Mouse (Mus musculus) cerebellum, adult 11 months (tissue): Measurements from ENCODE around the gene Obsl1.

Experiments used
- DNase-seq: peaks from one replicate; pipeline ENCODE4 v3.0.0; 2022

The Obsl1 gene

DNA sequence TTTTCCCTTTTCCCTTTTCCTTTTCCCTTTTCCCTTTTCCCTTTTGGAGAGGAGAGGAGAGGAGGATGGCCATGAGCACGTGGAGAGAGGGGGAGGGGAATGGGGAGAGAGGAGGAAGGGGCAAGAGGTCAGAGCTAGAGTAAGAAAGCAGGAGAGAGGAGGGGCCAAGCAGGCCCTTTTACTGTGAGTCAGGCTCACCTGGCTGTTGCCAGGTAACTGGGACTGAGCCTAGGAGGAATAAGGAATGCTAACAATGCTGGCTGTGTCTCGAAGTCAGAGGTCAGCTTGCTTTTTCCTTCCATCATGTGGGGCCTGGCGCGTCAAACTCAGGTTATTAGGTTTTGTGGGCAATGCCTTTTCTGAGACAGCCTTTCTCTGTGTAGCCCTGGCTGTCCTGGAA, 11.7 kb upstream of the Obsl1 start:
- no peak for DNase-seq

DNA sequence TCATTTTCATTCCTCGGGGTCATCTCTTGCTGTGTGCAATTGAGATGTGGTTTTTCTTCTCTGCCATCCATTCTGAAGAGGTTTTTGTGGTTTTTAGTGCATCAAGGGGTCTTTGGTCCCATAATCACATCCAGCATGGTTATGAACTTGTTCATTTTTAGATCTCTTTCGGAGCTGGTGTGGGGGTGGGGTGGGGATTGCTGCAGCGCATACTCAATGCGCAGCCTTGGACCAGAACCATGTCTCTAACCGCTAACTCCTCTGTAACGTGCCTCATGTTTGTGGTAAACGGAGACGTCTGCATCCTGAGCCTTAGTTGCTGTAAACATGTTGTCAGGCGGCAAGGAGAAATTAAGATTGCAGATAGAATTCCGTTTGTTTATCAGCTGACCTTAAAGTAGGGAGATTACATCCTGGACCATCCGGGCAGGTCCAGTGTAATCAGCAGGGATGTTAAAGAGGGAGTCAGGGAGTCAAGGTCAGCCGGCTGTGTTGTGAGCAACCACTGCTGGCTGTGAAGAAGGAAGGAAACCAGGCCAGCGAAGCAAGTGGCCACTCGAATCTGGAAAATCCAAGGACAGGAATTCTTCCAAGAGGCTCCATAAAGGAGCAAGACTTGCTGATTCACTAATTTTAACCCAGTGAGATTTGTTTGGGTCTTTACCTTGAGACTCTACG, 10.6 kb upstream of the Obsl1 start:
- no peak for DNase-seq

DNA sequence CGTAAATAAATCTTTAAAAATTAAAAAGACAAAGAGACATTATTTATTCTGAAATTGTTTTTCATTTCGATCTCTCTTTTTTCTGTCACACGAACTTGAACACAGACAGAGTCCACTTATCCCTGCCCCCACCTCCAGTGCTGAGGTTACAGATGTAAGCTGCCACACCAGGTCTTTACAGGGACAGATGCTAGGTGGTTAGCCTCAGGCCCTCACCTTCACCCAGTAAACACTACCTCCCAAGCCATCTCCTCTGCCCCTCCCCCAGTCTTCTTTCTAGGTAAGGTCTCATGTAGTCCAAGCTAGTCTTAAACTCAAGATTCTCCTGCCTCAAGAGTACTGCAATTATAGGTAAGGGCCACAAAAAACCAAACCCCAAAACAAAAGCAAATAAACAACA, 6.3 kb upstream of the Obsl1 start:
- no peak for DNase-seq

DNA sequence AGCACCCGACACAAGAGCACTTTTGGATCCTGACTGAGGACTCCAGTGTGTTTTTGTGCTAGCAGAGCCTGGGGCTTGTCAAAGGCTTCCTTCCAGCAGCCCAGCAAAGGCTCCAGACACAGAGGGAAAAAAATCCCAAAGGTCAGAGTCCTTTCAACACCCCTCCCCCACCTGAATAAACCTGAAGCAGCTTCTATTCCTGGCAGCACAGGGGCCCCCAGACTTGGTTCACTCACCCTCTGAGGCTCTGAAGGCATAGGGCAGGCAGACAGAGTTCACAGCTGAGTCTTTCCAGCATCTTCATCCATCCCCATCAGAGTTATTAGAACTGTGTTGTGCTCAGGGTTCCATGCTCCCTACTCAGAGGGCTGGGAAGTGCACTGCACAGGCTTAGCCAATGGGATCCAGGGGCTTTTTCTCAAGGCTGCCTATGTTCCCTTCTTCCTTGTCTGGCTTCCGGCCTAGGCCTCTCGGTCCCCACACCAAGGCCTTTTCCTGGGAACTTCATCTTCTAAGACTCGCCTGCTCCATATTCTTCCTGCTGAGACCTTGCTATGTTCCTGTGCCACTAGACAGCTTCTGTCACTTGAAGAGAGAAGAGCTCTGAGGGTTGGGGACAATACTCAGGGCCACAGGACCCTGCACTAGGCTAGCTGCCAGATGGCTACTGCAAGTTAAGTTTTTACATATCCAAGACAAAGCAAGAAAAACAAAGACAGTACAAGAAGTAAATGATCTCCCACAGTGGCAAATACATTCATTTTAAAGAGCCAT, 5.4 kb upstream of the Obsl1 start:
- DNase-seq = no peak

DNA sequence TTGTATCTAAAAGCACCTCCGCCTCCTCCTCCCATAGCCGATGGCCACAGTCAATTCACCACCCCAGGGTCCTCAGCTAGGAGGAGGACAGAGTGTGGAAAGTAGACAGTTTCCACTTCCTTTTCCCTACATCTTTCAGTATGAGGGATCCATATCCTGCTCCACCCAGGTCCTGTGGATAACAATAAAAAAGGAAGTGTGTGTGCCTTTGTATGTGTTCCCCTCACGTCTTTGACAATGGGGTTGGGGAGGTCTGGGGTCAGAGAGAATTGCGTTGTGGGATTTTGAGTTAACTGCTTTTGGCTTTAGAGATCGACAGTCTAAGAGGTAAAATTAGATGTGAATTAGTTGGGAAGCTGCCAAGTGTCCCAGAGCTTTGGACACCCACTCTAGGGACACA, 3.9 kb upstream of the Obsl1 start:
- no peak for DNase-seq

DNA sequence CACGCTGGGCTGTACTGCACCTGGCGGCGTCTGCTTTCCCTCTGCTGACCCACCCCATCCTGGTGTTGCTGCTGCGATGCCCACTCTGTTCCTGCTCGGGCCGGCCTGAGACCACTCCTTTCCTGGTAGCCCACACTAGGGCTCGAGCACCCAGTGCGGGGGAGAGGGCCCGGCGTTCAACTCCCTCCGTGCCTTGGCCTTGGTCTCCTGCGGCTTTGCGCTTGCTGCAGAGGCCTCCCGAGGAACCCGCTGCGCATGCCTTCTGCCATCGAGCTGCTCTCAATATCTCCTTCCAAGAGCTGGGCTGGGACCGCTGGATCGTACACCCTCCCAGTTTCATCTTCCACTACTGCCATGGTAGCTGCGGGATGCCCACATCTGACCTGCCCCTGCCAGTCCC, 3.3 kb upstream of the Obsl1 start:
- DNase-seq = no peak

DNA sequence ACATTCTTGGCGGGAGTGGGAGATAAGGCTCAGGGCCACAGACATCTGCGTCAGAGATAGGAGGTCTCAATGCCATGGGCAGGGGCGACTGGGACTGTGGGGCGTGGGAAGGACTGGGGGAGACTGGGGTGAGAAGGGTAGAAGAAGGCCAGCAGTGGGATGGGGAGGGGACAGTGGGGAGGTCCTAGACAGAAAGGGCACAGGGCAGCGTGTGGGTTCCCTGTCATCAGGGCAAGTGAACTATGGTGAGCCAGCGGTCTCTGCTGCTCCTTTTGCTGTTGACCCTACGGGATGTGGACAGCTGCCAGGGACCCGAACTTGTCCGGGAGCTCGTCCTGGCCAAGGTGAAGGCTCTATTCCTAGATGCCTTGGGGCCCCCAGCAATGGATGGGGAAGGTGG, 754 bp upstream of the Obsl1 start, which contains the start of gene Inha:
Gene Inha (plus strand): TSS at position 72 of the 400 bp plus-strand sequence.
- DNase-seq = no peak

DNA sequence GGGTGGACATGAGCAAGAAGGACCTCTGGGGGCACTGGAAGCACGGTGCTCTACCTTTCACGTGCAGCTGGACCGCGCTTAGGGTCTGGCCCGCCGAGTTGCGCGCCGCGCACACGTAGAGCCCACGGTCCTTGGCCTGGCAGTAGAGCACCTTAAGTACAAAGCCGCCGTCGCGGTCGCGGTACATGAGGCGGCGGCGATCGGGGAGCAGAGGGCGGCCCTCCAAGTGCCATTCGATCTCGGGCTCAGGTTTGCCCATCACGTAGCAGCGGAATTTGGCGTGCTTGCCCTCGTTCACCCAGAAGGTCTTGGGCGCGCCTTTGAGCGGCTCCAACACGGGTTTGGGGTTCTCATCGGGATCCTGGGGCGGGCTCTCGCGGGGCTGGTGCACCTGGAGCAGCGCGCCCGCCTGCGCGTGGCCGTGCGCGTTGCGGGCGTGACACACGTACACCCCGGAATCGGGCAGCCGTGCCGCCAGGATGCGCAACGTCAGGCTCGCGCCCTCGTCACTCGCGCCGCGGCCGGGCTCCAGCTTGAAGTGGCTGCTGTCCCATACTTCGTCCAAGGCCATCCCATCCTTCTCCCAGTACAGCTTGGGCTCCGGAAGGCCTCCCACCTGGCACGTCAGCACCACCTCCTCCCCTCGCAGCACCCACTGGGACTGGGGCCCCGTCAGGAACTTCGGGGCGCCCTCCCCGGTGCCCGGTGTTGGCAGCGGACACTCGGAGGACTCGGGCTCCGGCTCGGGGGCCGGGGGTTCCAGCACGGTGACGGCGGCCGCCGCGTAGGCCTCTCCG, 895 bp downstream of the Obsl1 start:
- DNase-seq = peak; percentile 86

DNA sequence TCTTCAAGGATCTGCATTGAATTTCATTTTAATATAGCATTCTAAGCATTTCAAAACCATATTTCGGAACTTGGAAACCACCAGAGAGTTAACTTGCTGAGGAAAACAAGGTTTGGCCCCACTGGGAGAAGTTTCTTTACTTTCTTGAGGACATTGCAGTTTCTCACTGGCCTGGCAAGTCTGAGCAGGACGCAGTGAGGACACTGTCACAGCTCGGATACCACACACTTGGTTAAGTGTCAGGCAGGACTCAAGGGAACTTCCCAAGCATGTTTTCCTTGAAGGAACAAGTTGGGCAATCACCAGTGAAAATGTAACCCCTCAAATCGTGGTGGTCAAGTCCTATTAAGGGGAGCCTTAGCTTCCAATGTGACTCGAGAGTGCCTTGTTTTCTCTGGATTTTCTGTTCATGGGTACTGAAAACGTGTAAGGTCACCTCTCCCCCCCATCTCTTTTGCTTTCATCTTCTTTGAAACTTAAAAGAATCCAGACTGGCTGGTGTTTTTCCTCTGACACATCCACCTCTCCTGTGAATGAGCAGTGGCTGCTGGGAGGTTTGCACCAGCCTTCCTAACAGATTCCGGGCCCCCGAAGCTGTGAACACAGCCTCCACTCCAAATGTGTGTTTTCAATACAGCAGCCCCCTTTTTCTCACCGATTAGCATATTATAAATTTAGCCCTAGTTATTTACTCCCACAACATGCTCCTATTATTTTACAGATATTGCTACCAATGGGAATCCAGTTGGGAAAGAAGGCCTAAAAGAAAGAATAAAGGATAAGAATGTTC, 1.8 kb downstream of the Obsl1 start:
- no peak for DNase-seq

DNA sequence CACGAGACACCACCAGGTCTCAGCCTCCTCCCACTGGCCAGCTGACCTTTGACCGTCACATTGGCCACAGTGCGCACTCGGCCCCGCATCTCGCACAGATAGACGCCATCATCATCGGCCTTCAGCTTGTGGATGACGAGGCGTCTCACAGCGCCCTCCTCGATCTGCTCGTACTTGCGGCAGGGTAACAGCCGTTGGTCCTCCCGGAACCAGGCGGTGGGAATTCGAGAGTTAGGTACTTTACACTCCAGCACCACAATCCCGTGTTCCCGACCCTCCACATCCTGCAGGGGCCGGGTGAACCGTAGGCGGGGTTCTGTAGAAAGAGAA, 2.6 kb downstream of the Obsl1 start:
- DNase-seq = no peak

DNA sequence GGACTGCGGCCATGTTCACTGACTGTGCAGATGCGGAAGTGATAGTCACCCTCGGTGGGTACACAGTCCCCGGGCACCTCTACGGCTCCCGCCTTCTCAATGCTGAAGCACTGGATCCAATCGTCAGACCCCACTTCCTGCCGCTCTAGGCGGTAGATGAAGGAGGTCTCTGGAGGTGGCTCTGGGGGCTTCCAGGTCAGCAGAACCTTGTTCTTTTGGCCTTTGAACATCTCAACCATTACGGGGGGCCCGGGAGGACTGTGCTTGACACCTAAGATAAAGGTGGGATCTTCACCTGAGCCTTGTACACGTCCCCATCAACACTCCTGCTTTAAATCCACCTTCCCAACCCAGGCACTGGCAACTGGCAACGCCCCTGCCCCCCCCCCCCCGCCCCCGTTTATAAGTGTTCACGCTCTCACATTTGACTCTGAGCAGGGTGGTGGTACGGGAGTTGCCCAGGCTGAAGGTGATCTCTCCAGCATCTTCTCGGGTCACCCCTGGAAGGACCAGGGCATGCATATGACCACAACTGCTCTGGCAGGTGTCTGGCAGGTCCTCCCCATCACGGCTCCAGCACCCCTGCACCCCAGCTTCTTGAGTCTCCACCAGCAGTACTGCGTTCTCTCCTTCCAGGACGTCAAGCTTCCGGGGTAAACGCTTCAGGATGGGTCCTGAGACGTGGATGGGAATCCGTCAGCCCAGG, 3.2 kb downstream of the Obsl1 start:
- DNase-seq = no peak

DNA sequence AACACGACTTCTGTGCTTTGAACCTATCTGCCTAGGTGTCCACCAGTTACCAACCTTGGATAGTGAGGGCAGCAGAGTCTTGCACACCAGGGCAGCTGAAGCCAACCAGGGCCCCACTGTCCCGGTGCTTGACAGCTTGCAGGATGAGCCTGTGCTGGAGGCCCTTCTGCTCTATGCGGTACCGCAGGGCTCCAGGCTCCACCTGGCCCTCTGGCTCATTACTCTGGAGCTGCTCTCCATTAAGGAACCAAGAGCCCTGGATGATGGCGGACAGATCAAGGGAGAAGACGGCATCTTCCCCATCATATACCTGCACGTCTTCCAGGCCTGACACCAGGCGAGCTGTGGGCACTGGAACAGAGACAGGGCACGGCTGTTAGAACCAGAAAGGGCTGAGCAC, 4.3 kb downstream of the Obsl1 start:
- DNase-seq = no peak

DNA sequence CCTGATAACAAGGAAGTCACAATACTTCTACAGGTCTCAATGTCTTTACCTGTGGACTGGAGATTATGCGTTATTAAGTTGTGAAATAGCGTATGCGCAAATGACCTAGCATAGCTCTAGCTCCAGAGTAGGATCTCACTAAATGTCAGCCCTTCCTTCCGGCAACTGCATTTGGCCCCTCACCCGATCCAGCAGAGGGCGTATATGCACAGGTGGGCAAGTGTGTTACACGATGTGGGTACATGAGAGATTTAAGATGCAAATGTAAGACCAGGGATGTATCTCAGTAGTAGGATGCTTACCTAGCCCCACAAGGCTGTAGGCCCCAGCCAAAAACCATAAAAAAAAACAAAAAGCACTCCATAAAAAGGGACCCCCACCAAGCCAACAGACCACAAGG, 6.8 kb downstream of the Obsl1 start:
- no peak for DNase-seq

DNA sequence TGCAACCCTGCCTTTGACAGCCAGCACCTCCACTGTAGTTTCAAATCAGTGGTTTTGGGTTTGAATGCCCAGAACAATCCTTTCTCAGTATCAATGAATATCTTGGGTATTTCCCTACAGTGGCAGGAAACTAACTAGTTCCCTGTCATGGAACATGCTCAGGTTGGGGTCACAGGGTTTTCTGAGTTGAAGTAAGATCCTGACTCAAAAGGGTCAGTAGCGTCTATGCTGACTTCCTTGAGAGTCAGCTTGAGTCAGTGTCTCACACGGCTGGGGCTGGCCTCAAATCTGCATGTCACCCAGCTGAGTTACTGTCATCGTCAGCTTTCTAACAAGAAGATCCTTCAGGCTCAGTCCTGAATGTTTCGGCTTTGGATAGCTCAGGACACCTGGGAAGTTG, 7.4 kb downstream of the Obsl1 start:
- no peak for DNase-seq

DNA sequence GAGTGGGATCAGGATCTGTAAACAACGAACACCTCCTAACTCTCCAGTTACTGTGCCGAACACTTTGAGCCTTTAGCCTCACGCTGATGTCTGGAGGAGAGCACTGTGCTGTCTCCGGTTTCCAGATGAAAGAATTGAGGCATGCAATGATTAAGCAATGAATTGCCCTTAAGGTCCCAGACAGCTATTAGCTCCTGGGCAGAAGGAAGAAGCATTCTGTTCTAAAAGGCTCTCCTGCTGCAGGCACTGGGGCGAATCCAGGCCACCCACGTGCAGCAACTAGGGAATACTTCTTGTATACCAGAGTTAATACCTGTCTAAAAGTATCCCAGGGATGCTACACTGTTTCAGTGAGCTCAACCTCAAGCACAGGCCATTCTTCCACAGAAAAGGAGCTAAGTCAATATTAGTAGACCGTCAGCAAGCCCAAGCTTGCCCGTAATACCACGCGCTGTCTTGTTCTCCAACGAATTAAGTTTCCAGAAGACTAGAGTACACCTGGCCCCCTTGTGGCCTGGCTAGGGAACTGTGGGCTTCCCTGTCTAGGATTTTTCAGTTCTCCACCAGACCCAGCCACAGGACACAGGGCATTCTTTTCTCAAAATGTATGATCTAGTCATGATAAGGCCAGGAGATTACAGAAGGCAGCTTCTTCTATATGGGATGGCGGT, 11.2 kb downstream of the Obsl1 start:
- DNase-seq = no peak

DNA sequence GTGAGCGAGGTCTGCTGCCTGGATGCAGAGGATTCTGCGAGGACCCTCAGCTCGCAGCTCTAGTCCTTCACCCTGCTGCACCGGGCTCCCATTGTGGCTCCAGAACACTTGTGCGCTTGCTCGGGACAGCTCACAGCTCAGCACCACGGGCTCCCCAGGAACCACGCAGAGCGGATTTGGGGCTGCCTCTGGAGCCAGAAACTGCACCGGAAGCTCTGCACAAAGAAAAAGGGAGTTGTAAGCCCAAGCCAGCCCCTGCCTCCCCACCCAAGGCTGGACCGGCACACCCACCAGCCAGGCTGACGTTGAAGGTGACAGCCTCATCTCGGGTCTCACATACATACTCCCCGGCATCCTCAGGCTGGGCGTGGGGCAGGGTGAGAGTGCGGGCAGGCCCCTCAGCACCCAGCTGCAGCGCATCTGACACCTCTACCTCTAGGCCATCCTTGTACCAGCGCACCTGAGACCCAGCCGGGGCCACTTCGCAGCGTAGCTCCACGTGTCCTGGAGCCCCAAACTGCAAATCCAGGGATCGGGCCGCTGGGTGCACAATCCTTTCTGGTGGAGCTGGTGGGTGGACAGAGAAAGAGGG, 13.6 kb downstream of the Obsl1 start:
- no peak for DNase-seq

DNA sequence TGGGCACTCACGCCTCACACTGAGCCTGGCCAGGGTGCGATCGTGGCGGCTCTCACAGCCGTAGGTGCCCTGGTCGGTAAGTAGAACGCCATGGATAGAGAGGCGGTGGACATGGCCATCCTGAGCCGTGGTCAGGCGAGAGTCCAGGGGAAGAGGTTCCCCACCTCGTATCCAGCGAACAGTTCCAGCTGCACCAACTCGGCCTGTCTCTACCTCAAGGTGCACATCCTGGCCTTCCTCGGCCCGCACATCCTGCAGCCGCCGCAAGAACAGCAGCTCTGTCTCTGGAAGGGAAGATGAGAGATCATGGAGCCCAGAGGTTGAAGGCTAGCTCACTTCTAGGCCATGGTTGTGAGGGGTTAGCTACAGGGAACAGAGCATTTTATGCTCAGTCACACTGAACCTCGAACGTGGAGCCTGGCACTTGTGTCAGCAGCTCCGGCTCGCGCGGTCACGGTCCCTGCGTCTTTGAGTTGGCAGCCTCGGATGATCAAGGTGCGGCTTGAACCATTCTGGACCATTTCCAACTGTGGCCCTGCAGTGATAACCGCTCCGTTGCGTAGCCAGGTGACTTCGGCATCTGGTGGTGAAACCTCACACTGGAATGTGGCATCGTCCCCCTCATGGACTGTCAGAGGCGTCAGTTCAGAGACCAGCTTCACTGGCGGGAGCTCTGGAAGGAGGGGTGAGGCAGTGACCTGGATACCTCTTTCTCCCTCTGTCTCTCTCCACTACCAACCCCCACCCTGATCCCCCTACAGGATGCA, 15.3 kb downstream of the Obsl1 start:
- peak; percentile 8 for DNase-seq

DNA sequence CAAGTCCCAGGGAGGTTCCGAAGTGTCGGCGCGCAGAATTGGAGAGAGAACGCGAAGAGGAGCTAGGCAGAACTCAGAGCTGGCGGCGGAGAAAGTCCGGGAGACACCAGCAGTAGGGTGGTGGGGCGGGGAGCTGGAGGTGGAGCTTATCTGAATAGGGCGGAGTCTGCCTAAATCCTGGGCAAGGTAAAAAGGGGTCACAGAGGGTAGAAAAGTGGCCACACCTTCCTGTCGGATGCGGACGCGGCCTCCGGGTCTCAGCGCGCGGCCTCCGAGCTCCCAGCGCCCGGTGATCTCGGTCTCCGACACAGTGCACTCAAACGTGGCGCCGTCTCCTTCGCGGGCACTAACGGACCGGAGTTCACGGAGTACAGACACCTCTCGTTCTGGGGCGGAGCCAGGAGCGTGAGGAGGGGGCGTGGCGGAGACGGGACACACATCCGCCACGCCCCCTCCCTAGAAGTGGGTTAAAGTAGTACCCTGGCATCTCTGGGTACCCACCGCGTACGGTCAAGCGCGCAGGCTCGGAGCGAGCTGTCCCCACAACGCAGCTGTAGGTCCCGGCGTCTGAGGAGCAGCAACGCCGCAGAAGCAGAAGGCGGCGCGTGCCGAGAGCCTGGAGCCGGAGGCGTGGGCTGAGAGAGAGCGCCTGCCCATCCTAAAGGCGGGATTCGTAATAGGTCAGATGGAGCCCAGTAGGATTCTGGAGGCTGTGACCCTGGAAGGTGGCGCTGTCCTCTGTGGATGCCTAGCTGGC, 18.7 kb downstream of the Obsl1 start:
- peak; percentile 82 for DNase-seq

DNA sequence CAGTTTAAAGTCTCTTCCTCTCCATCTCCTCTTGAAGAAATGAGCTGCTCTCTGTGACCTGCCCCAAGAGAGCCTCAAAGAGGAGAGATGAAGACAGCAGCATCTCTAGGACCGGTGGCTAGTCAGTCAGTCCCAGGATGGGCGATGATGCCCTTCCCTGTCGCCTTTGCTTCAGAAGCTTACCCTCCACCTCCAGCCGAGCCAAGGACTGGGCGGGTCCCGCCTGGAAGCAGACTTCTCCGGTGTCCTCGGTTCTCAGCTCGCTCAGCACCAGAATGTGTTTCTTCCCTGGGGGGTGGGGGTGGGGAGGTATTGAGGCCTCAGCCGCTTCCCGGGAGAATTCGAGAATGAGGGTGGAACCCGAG, 19.2 kb downstream of the Obsl1 start:
- DNase-seq = no peak

DNA sequence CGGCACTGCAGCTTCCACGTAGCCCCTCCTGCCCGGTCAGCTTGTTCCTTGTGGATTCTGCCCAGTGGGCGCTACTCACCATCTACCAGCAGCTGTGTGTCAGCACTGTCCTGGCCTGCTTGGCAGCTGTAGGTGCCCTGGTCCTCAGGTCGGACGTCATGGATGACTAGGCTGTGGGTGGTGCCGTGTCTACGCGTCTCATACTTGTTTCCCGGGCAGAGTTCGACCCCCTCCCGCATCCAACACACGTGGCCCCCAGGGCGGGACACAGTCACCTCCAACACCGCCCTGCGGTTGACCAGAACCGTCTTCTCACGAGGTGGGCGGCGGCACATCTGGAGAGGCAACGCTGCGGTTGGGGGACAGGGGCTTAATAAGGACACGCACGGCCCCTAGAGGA, 19.7 kb downstream of the Obsl1 start:
- DNase-seq = no peak
